Mouse (Mus musculus): ENCODE data around the gene Wtap. TPM values are rescaled to one million over a fixed set of nuclear protein-coding genes. Genes with fewer than 3 reads are reported as not detected.

Wtap gene
- polyA plus RNA-seq, 1 experiment from 2014 or later = 111 TPM

DNA sequence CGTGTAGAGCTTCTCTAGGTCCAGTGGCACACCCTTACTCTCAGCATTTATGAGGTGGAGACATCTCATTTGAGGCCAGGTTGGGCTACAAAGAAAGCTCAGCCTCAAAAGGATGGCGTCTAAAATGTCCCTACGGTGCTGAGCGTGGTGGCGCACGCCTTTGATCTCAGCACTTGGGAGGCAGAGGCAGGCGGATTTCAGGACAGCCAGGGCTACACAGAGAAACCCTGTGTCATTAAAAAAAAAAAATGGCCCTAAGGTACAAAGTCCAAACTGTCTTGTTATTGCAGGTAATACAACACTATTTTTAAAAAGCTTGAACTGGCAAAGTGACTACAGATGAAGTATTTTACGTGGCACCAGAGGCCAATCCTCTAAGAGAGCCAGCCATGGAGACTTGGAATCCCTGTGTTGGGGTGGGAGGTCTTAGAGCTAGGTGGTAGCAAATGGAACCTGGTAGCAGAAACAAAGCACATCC, 68.2 kb downstream of the Wtap start:
- no peak overlapping the region for H3K27ac ChIP-seq
- WGBS = 90% methylated on average over 8 of the region's 8 CpGs
- H3K4me2 ChIP-seq (replicated peaks) = no peak overlapping the region
- peaks cover 60% of the 10 kb centered on the region for H3K36me3 ChIP-seq
- H3K9ac ChIP-seq = no peak overlapping the region
- H3K4me1 ChIP-seq = no peaks in the 10 kb centered on the region
- ATAC-seq (ENCODE audit: low FRiP score) = no peak
- no peak overlapping the region for H3K4me3 ChIP-seq
- H3K9me3 ChIP-seq (replicated peaks) = no peaks in the 10 kb centered on the region
- no peaks in the 10 kb centered on the region for H3K27me3 ChIP-seq

- no peaks in the 10 kb centered on the region for H3K27me3 ChIP-seq
- 89% methylated on average over 3 of the region's 3 CpGs for WGBS
- no peaks in the 10 kb centered on the region for H3K9me3 ChIP-seq (replicated peaks)
- peaks cover 67% of the 10 kb centered on the region for H3K36me3 ChIP-seq
- no peak overlapping the region for H3K4me3 ChIP-seq
- ATAC-seq (ENCODE audit: low FRiP score) = no peak
- no peak overlapping the region for H3K27ac ChIP-seq
- no peak overlapping the region for H3K4me2 ChIP-seq (replicated peaks)
- H3K9ac ChIP-seq = no peak overlapping the region
- H3K4me1 ChIP-seq = no peaks in the 10 kb centered on the region
These were observed 69.0 kb downstream of the Wtap start for GRCm38 (mm10) chr17:12925001-12925400.

DNA sequence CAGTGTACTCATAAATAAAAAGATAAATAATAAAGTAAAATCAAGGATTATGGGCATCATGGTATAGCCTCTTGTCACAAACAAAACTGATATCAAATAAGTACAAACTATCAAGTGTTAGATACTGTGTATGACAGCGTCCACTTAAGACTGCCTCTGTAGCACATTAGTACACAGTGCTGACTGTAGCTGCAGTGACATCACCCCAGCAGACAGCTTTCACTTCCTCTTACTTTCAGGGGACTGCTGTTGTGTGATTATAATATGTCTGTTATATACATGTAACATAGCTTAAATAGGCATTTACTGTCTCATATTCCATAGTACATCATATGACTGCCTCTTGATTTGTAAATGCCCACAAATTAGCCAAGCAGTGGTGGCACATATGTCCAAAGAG, 72.9 kb downstream of the Wtap start:
- H3K4me3 ChIP-seq = no peak overlapping the region
- H3K27ac ChIP-seq = no peak overlapping the region
- ATAC-seq (ENCODE audit: low FRiP score) = no peak
- H3K36me3 ChIP-seq = peaks cover 70% of the 10 kb centered on the region
- no peaks in the 10 kb centered on the region for H3K9me3 ChIP-seq (replicated peaks)
- H3K27me3 ChIP-seq = no peaks in the 10 kb centered on the region
- peaks cover 7% of the 10 kb centered on the region; the same call in 1 of the 2 replicates for H3K4me1 ChIP-seq
- H3K4me2 ChIP-seq (replicated peaks) = no peak overlapping the region
- H3K9ac ChIP-seq = no peak overlapping the region
- WGBS = 94% methylated on average over 1 of the region's 1 CpGs

Other genes with a start within 250 kb of the Wtap start
- 27.5 and 30.4 TPM in 2 replicates for gene Igf2r, start 224.5 kb downstream of the Wtap start, polyA plus RNA-seq (2016; fragmentation: Nextera tagmentation; extraction: Ambion mirVana)
- 0.27 and 0.41 TPM in 2 replicates for gene Mas1, start 126.0 kb downstream of the Wtap start, polyA plus RNA-seq (2016; fragmentation: Nextera tagmentation; extraction: Ambion mirVana)
- 0.12 TPM in 1 of 2 replicates, not detected in the other for gene Mrgprh, start 118.1 kb downstream of the Wtap start, polyA plus RNA-seq (2016; fragmentation: Nextera tagmentation; extraction: Ambion mirVana)
- gene Pnldc1, start 83.9 kb downstream of the Wtap start, polyA plus RNA-seq (2016; fragmentation: Nextera tagmentation; extraction: Ambion mirVana) = 1.5 TPM in 2 replicates
- 432 and 477 TPM in 2 replicates for gene Tcp1, start 78.5 kb downstream of the Wtap start, polyA plus RNA-seq (2016; fragmentation: Nextera tagmentation; extraction: Ambion mirVana)
- 136 and 148 TPM in 2 replicates for gene Mrpl18, start 77.8 kb downstream of the Wtap start, polyA plus RNA-seq (2016; fragmentation: Nextera tagmentation; extraction: Ambion mirVana)
- gene Acat3, start 53.6 kb downstream of the Wtap start, polyA plus RNA-seq (2016; fragmentation: Nextera tagmentation; extraction: Ambion mirVana) = 1.1 and 1.3 TPM in 2 replicates
- 352 and 367 TPM in 2 replicates for gene Acat2, start 33.4 kb downstream of the Wtap start, polyA plus RNA-seq (2016; fragmentation: Nextera tagmentation; extraction: Ambion mirVana)
- 102 and 108 TPM in 2 replicates for gene Sod2, start 12.7 kb upstream of the Wtap start, polyA plus RNA-seq (2016; fragmentation: Nextera tagmentation; extraction: Ambion mirVana)
- gene Gpr31b, start 58.1 kb upstream of the Wtap start, polyA plus RNA-seq (2016; fragmentation: Nextera tagmentation; extraction: Ambion mirVana) = not detected in 2 replicates
- 0.26 TPM in 1 of 2 replicates, not detected in the other for gene Tcp10b, start 66.9 kb upstream of the Wtap start, polyA plus RNA-seq (2016; fragmentation: Nextera tagmentation; extraction: Ambion mirVana)
- not detected in 2 replicates for gene Unc93a, start 137.6 kb upstream of the Wtap start, polyA plus RNA-seq (2016; fragmentation: Nextera tagmentation; extraction: Ambion mirVana)
- gene Smok2a, start 227.0 kb upstream of the Wtap start, polyA plus RNA-seq (2016; fragmentation: Nextera tagmentation; extraction: Ambion mirVana) = not detected in 2 replicates
- gene Smok2b, start 236.1 kb upstream of the Wtap start, polyA plus RNA-seq (2016; fragmentation: Nextera tagmentation; extraction: Ambion mirVana) = not detected in 2 replicates